Mouse (Mus musculus) Muller cell, postnatal 12 days (primary cell): ENCODE measurements around the gene St8sia6.
"Not testable (repeated sequence)": the region's sequence is repeated elsewhere in the genome, so short reads cannot be mapped to it uniquely, and the experiment has no call there.

Source experiments
- DNase-seq: peaks from one replicate; pipeline ENCODE4 v3.0.0-alpha.2; 2015; ENCODE audit errors: inconsistent ontology term

Gene St8sia6

DNA sequence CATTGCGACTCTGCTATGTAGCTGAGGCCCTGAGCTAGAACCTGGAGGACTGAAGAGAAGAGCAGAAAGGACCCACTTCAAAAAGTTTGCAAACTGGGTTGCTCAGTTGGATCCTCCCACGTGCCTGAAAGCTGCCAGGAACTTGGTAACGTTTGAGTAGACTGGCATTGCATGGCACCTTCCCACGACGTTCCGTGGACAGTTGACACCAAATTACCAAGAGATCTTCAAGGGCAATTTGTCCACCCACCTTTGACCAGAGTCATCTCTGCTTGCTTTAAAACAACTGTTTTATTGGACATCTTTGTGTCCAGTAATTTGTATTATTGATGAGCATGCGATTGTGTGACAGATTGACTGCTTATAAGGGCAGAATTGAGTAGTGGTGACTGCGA lies at the start of gene St8sia6:
Gene St8sia6 (minus strand): TSS at position 96 of the 395 bp plus-strand sequence.
- no peak for DNase-seq

DNA sequence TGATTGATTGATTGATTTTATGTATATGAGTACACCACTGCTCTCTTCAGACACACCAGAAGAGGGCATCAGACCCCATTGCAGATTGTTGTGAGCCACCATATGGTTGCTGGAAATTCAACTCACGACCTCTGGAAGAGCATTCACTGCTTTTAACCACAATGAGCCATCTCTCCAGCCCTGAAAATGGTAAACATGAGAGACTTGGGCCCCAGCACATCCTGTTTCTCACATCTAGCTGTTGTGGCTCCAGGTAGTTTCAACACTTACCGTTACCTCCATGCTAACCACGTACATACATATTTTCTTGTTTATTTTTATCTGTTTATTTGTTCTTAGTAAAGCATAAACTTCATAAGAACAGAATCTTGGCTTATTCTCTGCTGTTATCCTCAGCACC lies 42.4 kb upstream of the St8sia6 start:
- DNase-seq = no peak

DNA sequence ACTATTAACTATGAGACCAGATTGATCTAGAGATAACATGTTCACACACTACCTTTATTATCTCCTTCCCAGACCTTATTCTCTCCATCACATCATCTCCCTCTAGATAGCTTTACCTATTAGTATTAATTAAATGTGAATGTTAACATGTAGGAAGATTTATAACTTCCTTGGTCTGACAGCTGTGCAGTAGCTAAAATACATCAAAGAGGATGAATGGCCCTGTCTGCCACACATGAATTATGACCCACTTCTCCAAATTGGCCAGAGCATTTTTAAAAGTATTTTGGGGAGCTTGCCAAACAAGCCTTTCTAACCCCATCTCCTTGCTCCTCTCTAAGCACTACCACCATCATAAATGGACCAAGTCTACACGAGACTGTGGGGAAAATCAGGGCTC lies 41.1 kb upstream of the St8sia6 start:
- no peak for DNase-seq

DNA sequence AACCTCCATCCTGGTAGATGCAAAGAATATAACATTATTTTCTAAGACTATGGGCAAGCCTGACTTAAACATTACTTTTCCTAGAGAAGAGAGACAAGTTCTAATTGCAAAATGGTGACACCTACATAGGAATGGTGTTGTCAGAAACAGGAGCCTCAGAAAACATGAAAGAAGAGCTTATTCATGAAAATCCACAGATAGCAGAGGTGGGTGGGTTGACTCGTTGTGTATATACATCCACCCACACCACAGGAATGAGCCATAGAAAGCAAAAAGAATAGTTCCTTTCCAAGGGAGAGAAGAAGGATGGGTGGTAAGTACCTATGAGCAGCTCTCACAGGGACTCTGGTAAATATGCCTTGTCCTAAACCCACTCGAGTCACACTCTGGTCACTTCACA lies 22.8 kb upstream of the St8sia6 start:
- DNase-seq = no peak

DNA sequence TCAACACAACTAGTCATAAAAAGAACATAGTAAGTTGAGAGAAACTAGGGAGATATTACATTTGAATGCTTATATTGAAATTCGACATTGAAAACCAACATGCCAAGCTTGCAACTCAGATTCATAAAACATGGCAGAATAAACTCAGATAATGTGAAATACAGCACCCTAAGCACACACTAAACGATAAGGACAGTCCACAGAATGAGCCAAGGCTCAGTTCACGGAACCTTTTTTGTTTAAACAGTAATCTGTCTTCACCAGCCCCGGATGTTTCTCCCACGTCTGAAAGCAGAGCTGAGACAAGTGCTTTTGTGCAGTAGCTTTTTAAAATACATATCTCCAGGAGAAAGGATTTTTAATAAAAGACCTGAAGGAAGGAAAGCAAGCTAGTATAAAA lies 14.7 kb upstream of the St8sia6 start:
- DNase-seq = no peak

DNA sequence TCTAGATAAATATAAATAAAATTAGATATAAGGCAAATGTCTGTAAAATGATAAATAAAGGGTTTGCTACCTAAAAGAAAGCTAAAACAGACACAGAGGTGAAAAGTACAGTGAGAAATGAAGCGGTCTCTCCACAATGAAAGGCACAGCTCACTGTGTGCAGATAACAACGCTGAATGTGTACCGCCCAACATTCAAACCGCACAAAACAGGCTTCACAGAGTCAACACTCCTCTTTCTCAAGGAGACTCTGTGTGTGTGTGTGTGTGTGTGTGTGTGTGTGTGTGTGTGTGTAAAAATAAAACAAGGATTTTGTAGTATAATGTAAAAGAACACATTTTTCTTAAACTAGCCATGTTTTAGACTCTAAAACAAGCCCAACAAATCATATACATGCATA lies 14.1 kb upstream of the St8sia6 start:
- DNase-seq = no peak

DNA sequence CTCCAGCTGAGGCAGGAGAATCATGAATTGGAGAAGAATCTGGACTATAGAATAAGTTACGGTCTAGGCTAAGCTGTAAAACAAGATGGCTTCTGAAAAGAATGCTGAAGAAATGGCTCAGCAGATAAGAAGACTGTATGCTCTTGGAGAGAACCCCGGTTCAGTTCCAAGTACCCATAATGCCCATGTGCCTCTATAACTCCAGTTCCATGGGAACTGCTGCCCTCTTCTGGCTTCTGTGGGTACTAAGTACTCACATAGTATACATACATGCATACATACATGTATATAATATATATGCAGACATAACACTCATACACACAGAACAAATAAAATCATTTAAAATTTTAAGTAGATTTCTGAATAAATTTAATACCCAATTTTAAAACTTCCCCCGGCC lies 12.3 kb upstream of the St8sia6 start:
- no peak for DNase-seq

DNA sequence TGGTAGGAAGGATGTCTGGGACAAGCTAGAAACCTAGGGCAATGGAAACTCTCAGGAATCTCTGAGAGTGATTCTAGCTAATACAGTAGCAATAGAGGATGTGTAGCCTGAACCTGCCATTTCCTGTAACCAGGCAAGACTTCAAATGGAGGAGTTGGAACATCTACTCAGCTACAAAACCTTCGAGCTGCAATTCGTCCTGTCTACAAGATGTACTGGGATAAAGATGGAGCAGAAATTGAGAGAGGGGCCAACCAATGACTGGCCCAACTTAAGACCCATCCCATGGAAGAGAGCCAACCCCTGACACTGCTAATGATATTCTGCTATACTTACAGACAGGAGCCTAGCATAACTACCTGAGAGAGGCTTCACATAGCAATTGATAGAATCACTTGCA lies 6.8 kb upstream of the St8sia6 start:
- DNase-seq = no peak

DNA sequence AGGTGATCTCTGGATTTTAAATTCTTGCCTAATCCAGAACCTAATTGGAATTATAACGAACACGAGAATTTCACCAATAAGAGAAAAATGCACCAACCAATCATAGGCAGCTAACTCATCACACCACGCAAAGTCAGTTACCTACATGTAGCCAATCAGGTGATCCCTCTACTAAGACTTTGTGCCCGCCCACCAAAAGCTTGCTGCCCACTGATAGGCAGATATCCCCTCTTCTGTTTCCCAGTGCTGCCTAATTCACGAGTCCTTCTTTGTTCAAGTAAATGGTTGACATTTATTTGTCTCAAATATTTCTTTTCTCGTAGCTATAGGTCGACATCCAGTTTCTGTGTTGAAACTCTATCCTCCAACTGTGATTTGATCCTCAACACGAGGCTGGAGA lies 582 bp upstream of the St8sia6 start:
- no peak for DNase-seq

DNA sequence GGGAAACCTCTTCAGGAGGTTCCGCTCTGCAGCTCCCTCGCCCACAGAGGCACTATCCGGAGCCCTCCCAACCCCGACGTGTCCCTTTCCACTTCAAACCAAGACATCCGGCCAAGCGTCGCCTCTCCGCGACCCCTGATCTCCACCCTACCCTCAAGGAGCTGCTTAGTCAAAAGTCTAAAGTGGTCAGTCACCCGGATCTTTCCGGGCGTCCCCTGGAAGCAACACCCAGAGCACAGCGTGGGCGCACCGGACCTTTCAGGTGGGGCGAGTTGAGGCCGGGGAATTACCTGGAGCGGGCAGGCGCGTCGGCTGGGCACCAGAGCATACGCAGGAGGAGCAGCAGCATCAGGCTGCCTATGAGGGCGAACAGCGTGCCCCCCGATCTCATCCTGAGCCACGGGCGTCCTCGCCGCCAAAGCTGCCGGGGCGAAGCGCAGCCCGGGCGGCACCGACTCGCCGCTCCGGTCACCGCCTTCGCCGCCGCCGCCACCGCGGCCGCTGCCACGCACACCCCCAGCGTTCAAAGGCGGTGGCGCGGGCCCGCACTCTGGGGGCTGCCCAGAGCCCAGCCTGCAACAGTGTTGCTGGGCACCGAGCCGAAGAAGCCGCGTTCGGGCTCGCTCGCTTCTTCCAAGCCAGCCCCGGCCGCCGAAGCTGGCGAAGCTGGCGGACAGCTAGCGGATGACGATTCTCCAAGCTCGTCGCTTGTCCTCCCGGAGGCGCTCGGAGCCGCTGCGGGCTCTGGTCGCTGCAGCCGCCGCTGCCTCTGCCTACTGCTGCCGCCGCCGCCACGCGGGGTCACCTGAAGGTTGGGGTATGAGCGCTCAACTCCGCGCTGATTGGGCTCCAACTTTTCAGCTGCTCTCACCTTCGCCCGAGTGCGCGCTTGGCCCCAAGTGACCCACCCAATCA lies 553 bp downstream of the St8sia6 start:
- peak; percentile 54 for DNase-seq

DNA sequence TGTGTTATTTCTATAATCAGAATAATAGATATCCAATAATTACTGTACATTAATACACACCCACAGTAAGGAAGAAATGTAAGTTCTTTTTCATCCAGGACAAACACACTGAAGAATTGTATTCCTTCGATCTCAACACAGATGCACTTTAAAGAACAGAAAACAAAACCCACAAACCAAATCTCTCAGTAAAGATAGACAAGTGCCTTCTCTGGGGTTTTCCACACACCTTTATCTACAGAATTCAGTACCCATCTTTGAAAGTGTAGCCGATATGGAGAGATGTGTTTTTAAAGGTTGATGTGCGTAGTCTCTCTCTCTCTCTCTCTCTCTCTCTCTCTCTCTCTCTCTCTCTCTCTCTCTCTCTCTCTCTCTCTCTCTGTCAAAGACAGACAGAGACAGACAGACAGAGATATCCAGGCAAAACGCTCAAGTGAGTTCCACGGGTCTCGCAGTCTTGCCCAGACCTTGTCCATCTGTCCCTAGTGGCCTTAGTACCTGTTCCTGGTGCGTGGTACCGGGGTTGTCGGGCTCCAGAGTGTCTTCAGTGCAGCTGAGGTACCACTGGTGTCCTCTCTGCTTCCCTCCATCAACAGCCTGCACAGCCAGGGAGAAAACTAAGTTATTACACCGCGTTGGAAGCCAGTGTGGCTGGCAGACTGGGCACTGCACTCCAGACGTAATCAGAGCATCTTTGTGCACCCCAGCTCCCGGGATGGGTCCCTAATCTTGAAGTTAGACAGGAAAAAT lies 1.4 kb downstream of the St8sia6 start:
- DNase-seq = no peak

DNA sequence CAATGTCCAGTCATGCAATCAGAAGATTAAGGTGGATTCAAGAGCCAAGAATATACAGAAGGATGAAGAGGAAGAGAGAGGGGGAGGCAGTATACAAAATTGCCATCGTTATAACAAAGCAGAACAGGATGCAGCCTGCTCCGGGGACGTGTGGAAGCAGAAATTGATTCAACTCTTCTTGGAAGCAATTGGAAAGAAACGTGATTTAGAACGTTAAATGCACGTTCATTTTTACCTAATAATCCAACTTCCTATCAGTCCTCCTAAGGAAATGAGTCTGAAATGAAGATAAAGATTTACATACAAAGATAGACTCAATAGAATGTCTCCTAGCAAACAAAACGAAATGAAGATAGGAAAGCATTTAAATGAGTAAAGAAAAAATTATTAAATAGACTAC lies 2.3 kb downstream of the St8sia6 start:
- no peak for DNase-seq

DNA sequence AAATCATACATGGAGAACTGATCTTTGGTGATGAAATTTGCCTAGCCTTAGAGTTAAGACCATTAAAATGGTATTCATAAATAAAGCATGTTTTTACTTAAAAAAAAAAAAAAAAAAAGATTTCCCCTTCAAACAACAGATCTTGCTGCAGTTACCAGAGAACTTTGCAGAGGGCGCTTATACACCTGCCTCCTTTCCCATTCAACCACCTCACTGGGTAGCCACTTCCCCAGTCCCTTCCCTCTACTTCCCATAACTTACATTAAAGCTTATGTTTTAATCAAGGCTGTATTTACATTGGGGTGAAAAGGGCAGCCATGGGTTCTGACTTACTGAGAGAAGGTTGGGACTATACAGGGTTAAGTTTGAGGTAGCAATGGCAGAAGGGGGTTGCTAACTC lies 4.5 kb downstream of the St8sia6 start:
- no peak for DNase-seq

DNA sequence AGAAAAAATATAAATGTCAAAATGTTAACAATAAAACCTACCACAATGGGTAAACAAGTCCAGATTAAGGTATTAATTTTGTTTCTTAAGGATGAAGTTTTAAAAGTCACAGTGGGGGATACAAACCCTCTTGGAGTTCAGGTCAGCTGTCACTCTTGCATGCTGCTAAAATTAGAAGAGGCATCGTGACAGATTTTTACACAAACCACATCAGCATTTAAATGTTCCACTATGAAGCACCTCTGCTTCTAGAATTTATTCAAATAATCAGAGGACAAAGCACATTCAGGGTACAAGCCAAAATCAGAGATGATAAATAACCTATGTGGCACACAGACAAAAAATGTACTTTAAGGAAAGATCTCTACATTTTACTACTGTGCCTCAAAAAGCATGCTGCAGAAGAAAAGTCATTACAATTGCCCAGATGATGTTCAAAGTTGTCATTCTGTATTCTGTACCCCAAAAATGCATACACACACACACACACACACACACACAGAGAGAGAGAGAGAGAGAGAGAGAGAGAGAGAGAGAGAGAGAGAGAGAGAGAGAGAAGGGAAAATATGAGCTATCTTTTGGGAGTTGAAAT lies 7.2 kb downstream of the St8sia6 start:
- no peak for DNase-seq

DNA sequence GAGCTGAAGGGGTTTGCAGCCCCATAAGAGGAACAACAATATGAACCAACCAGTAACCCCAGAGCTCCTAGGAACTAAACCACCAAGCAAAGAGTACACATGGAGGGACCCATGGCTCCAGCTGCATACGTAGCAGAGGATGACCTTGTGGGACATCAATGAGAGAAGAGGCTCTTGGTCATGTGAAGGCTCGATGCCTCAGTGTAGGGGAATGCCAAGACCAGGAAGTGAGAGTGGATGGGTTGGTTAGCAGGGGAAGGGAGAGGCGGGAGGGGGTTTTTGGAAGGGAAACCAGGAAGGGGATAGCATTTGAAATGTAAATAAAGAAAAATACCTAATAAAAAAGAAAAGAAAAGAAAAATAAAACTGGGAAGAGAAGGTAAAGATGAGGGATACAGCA lies 7.9 kb downstream of the St8sia6 start:
- not testable (repeated sequence) for DNase-seq

DNA sequence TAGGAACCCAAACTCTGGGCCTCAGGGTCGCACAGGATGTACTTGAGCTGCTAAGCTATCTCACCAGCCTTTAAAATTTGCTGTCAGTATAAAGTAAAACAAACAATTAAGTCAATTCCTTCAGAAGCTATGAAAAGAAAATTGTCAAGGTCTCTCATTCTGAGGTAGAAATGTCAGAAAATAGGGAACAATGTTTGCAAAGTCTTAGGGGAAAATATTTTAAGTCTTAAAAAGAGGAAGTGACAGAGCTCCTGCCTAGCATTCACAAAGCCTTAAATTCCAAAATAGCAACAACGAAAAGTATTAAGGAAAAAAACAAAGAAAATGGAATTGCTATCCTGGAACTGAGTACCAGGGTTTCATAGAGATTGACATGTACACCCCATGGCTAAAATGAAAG lies 8.6 kb downstream of the St8sia6 start:
- no peak for DNase-seq

DNA sequence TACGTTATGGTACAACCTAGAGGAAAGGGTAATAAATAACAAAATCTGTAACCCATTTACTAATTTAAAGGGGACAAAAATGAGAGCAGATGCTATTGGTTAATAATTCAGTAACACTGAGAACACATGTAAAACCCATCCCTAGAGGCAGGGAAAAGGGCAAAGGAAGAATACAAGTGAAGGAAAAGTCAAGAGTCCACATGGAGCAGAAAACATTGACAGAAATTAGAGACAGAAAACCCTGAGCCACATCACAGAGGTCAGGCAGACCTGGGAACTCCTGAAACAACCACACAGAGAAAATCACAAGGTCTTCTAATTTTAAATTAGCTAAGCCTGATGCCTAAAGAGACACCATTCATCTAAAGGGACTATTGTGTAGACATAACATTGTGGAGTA lies 9.4 kb downstream of the St8sia6 start:
- DNase-seq = no peak

DNA sequence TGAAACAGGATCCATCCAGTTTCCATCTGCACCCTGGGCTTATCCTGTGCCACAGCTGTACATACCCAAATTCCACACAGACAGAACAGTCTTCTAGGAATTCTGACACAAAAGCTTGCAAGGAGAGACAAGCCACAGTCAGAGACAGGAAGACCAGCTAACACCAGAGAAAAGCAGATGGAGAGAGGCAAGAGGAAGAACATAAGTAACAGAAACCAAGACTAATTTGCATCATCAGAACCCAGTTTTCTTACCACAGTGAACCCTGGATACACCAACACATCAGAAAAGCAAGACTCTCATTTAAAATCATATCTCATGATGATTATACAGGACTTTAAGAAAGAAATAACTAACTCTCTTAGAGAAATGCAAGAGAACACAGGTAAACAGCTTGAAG lies 16.8 kb downstream of the St8sia6 start:
- no peak for DNase-seq

DNA sequence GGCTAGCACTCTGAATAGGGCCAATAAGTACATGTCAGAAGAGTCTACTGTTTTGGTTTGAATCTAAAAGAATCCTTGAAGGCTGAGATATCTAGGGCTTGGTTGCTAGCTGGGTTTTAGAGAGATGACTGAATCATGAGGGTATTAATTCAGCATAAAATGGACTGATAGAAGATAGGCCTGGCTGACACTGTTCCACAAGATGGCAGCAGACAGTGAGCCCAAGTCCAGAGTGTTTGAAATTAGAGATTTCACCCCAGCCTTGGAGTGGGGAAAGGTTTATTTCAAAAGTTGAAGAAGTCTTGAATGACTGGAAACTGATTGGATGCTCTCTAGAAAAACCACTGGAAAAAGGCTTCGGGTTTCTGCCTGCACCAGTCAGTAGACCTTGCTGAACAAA lies 17.4 kb downstream of the St8sia6 start:
- DNase-seq = no peak

DNA sequence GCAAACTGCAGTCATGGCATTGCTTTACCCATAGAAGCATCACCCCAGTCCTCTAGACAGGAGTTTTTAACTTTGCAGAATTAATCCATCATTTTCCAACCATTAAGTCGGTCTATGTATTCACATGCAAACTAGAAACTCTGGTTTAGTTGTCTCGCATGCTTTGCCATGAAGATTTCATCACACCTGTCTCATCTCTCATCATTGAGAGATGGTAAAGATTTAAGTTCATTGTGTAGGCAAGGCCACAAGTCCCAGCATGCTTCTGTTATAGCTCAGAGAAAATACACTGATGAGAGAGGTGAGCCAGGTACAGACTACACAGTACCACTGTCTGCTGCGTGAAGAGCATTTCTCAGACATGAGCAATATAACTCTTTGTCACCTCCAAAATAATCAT lies 18.8 kb downstream of the St8sia6 start:
- no peak for DNase-seq

DNA sequence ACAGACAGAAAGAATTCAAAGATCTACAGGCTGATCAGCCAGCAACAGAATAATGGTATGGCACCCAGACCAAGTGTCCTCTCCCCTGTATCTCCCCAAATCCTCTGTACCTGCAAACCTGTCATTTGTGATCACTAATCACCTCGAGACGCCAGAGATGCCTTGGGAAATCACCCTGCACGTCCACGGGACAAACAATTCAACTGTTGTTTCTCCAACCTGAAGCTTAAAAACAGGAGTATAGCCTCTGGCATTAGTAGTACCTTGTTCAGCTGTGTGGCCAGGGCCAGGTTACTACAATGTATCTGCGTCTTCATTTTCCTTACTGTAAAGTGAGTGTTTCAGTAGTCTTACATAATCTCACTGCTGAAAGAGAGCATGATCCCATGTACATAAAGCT lies 25.3 kb downstream of the St8sia6 start:
- no peak for DNase-seq

DNA sequence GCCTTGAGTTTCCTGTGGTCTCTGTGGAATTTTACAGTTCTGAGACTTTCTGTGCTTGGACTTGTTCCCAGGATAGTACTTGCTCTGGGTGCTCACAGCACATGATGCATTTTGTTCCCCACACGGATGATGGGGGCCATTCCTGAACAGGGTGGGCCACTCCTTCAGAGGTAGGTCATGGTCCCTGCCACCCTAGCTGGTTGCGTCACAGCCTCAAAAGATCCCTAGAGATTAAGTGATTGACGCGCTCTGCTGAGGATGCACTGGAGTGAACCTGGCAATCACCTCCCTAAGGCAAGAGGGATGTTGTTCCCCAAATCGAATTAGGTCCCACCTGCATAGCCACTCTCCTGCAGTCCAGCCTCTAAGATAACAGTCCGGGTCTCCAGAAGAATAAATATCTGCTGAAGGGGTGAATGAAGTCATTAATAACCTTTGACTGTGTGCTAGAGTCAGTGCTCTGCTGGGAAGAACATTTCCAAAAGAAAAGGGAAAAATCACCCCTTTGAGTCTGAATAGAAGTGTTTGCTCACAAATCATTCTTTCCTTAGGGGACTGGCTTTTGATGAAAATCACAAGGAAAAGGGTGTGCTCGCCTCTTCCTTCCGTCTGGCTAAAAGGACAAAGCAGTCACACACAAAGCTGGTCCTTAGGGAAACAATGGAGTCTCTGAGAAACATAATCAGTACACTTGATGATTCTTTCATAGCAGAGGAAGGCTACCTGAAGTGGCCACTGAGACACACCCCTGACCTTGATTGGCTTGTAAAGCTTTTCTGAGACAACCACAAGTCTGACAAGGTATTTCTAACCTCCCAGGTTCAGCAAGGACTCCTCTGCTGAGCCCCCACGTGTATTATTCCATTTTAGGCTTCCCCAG lies 26.1 kb downstream of the St8sia6 start:
- DNase-seq = no peak
